Mouse (Mus musculus) lung, postnatal 0 days (tissue): Measurements from ENCODE around the gene Grm7.

Experiments
- CTCF ChIP-seq: IDR thresholded peaks from 2 replicates; pipeline ENCODE4 v1.5.1; 2016; ENCODE audit warnings: antibody characterized with exemption, mild to moderate bottlenecking
- EP300 ChIP-seq: IDR thresholded peaks from 2 replicates; pipeline ENCODE4 v1.6.1; 2016; ENCODE audit warnings: antibody characterized with exemption, mild to moderate bottlenecking, control low read depth

DNA sequence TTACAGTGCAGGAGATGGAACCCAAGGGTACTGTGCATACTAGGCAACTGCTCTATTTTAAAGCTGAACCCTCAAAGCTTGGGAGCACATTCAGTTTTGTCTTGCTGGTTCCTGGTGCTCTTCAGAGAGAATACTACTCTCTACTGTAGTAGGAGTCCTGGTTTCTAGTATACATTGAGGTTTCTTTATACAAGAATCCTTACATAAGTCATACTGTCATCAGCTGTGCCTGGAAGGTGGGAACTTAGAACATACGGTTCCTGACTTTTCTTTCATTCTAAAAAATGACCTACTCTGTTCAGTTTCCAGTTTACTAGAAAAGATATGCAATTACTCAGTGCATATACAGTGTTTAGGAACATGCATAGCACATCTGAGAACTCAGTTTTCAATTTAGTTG, 449.4 kb downstream of the Grm7 start:
- TF ChIP-seq CTCF (no peak), EP300 (no peak)
